Mouse (Mus musculus) limb, embryonic 11.5 days (tissue): ENCODE results near the gene Gm15517. TPM values are rescaled to one million over a fixed set of nuclear protein-coding genes. Genes with fewer than 3 reads are reported as not detected.

Source experiments
- ATAC-seq: fragments of 200-750 bp; cut with Nextera tagmentation; 2 replicates; pipeline ENCODE4 v1.8.0; 2017; ENCODE audit warnings: low read depth; ENCODE audit not compliant: insufficient number of reproducible peaks, low FRiP score, low TSS enrichment
- DNase-seq: peaks from one replicate; pipeline ENCODE4 v3.0.0-alpha.2; 2015; ENCODE audit warnings: low spot score
- H3K27ac ChIP-seq: fragments of 300-500 bp; sonication (generic); replicated peaks from 2 replicates; pipeline ENCODE4 v1.5.1; 2014; ENCODE audit warnings: low read depth, mild to moderate bottlenecking, low read length
- H3K27me3 ChIP-seq: fragments of 300-500 bp; sonication (generic); 2 replicates; pipeline ENCODE4 v1.6.1; 2014; ENCODE audit warnings: mild to moderate bottlenecking, low read length, mixed read lengths; ENCODE audit not compliant: control insufficient read depth, insufficient read depth
- H3K36me3 ChIP-seq: fragments of 300-500 bp; sonication (generic); 2 replicates; pipeline ENCODE4 v1.6.1; 2014; ENCODE audit warnings: mild to moderate bottlenecking, low read length, moderate library complexity, mixed read lengths; ENCODE audit not compliant: control insufficient read depth, insufficient read depth
- H3K4me1 ChIP-seq: fragments of 300-500 bp; sonication (generic); 2 replicates; pipeline ENCODE4 v1.6.1; 2014; ENCODE audit warnings: low read length, mixed read lengths; ENCODE audit not compliant: control insufficient read depth, insufficient read depth
- H3K4me2 ChIP-seq: fragments of 300-500 bp; sonication (generic); 2 replicates; pipeline ENCODE4 v1.6.1; 2014; ENCODE audit warnings: low read depth, mild to moderate bottlenecking, moderate library complexity; ENCODE audit not compliant: severe bottlenecking
- H3K4me3 ChIP-seq: fragments of 300-500 bp; sonication (generic); 2 replicates; pipeline ENCODE4 v1.5.1; 2014; ENCODE audit warnings: low read depth, low read length
- H3K9ac ChIP-seq: fragments of 300-500 bp; sonication (generic); 2 replicates; pipeline ENCODE4 v1.6.1; 2014; ENCODE audit warnings: mild to moderate bottlenecking, low read length
- H3K9me3 ChIP-seq: fragments of 300-500 bp; sonication (generic); 2 replicates; pipeline ENCODE4 v1.6.1; 2016; ENCODE audit warnings: low read length; ENCODE audit not compliant: control insufficient read depth
- WGBS: fragments of 180-500 bp; shearing (Covaris S2); extraction: QIAGEN DNeasy Blood & Tissue Kit; methylation state at CpG from one replicate; pipeline ENCODE4 v1.1.7; 2014; 5-methylcytosine and 5-hydroxymethylcytosine counted together
- polyA plus RNA-seq: library from polyadenylated mRNA; unstranded; fragments of >200 nt; fragmentation: Nextera tagmentation; extraction: Ambion mirVana; gene quantifications from 2 replicates; pipeline ENCODE4 v1.2.1, GENCODE M21; 2014

Gene Gm15517
- polyA plus RNA-seq, 1 experiment from 2014 or later = not detected

DNA sequence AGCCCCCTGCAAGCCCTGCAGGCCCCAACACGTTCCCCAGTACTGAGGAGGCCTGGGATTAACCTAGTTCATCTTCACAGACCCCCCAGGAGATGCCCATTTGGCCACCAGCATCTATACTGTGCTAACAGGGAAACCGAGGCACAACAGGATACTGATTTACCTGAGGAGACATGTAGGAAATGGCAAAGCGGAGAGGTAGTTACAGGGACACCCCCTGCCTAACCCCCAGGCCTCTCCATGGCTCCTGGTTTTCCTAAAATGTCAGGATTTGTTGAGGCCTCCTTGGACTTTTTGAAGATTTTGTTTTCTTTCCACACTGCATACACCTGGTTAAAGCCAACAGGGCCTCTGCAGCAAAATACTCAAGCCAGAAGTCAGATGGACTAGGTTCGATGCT lies 4.0 kb upstream of the Gm15517 start, which contains the start of gene Acp4:
Acp4 (minus strand) TSS at position 101 of the 400 bp plus-strand sequence.
- Histone ChIP-seq H3K36me3 (peaks cover 4% of the 10 kb centered on the region), H3K9ac (no peak within 1 kb of the TSS), H3K4me2 (no peak within 1 kb of the TSS), H3K27me3 (no peaks in the 10 kb centered on the region), H3K4me1 (no peaks in the 10 kb centered on the region), H3K27ac (no peak within 1 kb of the TSS), H3K9me3 (no peaks in the 10 kb centered on the region), H3K4me3 (no peak within 1 kb of the TSS)
- no peak for ATAC-seq
- DNase-seq = no peak
- 71% methylated on average over 4 of the region's 4 CpGs for WGBS

GRCm38 (mm10) chr7:44260410-44260809 lies 837 bp upstream of the Gm15517 start:
- no peak overlapping the region for H3K4me2 ChIP-seq
- ATAC-seq (no peak), DNase-seq (no peak)
- H3K4me3 ChIP-seq = no peak overlapping the region
- H3K4me1 ChIP-seq = peaks cover 4% of the 10 kb centered on the region; the same call in 1 of the 2 replicates
- H3K36me3 ChIP-seq = no peaks in the 10 kb centered on the region
- H3K9ac ChIP-seq = no peak overlapping the region
- no peak overlapping the region for H3K27ac ChIP-seq
- 71% methylated on average over 6 of the region's 6 CpGs for WGBS
- H3K9me3 ChIP-seq = no peaks in the 10 kb centered on the region; the same call in 1 of the 2 replicates
- peaks cover 9% of the 10 kb centered on the region for H3K27me3 ChIP-seq

DNA sequence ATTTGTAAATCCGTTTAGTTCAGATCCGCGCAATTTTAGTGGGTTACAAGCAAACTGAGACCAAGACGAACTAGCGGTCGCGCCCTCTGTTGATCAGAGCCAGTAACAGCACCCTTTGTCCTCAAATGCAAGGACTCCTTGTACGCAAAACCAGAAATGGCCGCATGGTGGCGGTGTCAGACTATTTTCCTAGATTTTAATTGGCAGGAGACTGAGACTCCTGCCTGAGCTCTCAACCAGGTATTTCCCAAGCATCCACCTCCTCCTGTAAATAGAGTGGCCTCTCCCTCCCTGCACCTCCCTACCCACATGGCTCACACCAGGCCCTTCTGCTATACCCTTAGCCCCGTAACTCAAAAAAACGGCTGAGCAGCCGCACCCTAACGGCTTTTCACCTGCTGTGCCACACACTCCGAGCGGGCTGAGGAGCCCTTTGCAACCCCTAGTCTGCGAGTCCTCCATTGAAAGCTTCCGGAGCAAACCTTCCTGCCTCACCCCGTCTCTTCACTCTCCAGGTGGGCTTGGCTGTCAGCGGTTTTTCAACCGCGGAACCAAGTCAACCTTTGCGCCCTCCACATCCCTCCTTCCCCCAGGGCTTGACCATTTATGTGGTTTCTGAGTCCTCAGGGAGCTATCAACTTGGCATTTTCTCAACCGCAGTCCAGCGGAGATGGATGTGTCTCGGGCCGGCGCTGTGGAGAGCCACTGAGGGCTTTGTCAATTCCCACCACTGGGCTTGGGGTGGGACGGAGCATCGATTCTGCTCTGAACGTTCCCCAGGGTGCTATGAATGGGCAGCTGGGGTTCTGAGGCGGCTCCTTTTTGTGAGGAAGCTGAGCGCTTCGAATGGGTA lies 1.8 kb downstream of the Gm15517 start:
- H3K9ac ChIP-seq = no peak overlapping the region
- WGBS = 3% methylated on average over 34 of the region's 34 CpGs
- peak overlapping the region; percentile 31 for H3K4me2 ChIP-seq
- no peak overlapping the region for H3K4me3 ChIP-seq
- peaks cover 4% of the 10 kb centered on the region; the same call in 1 of the 2 replicates for H3K4me1 ChIP-seq
- H3K27ac ChIP-seq = no peak overlapping the region
- no peaks in the 10 kb centered on the region for H3K36me3 ChIP-seq
- H3K9me3 ChIP-seq = no peaks in the 10 kb centered on the region; the same call in 1 of the 2 replicates
- peaks cover 9% of the 10 kb centered on the region for H3K27me3 ChIP-seq
- DNase-seq (peak; percentile 99), ATAC-seq (peak; percentile 41)

- Histone ChIP-seq H3K27me3 (peaks cover 7% of the 10 kb centered on the region), H3K36me3 (no peaks in the 10 kb centered on the region), H3K4me3 (no peak overlapping the region), H3K9ac (no peak overlapping the region), H3K4me1 (peaks cover 1% of the 10 kb centered on the region; the same call in 1 of the 2 replicates), H3K9me3 (no peaks in the 10 kb centered on the region; the same call in 1 of the 2 replicates), H3K4me2 (no peak overlapping the region), H3K27ac (no peak overlapping the region)
- DNase-seq = no peak
- WGBS = 81% methylated on average over 11 of the region's 11 CpGs
- no peak for ATAC-seq
Measured at GRCm38 (mm10) chr7:44268117-44268516, 6.9 kb downstream of the Gm15517 start.

DNA sequence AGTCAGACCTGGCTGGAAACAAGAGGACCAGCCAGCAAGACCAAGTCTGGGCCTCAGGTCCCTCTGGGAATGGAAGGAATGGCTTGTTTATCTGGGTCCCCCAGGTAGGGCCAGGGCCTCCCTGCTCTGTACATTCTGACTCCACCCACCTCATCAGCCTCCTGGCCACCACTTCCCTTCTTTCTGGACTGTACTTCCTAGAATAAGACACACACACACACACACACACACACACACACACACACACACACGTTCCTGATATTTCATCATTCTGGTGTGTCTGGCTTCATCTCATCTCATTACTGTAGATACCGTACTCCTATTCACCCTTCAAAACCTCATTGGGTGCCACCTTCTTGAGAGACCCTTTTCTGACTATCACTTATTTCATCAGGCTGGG lies 8.2 kb downstream of the Gm15517 start:
- DNase-seq = no peak
- Histone ChIP-seq H3K36me3 (no peaks in the 10 kb centered on the region), H3K27ac (no peak overlapping the region), H3K4me2 (no peak overlapping the region), H3K9ac (no peak overlapping the region), H3K9me3 (no peaks in the 10 kb centered on the region), H3K27me3 (peaks cover 5% of the 10 kb centered on the region; the same call in 1 of the 2 replicates), H3K4me1 (no peaks in the 10 kb centered on the region), H3K4me3 (no peak overlapping the region)
- ATAC-seq = no peak
- WGBS = 85% methylated on average over 2 of the region's 2 CpGs

DNA sequence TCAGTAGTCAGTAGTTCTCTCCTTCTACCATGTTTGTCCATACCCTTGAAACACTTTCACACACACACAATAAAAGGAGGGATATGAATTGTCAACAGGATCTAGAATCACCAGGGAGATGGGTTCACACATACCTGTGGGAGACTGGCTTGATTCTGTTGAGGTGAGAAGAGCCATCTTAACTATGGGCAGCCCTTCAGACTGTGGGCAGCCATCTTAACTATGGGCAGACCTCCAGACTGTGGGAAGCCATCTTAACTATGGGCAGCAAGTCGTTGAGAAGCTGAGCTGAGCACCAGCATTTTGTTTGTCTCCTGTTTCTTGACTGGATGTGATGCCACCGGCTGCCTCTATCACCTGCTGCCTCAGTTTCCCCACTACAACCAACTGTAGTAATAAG lies 10.1 kb downstream of the Gm15517 start:
- Histone ChIP-seq H3K27ac (no peak overlapping the region), H3K9ac (no peak overlapping the region), H3K27me3 (peaks cover 3% of the 10 kb centered on the region; the same call in 1 of the 2 replicates), H3K4me1 (no peaks in the 10 kb centered on the region), H3K9me3 (no peaks in the 10 kb centered on the region), H3K4me3 (no peak overlapping the region), H3K36me3 (no peaks in the 10 kb centered on the region), H3K4me2 (no peak overlapping the region)
- DNase-seq = no peak
- WGBS = 79% methylated on average over 2 of the region's 2 CpGs
- ATAC-seq = no peak

- Histone ChIP-seq H3K9me3 (no peaks in the 10 kb centered on the region), H3K4me2 (no peak overlapping the region), H3K9ac (no peak overlapping the region), H3K36me3 (no peaks in the 10 kb centered on the region), H3K4me1 (no peaks in the 10 kb centered on the region), H3K27me3 (peaks cover 3% of the 10 kb centered on the region; the same call in 1 of the 2 replicates), H3K27ac (no peak overlapping the region), H3K4me3 (no peak overlapping the region)
- ATAC-seq = no peak
- 87% methylated on average over 7 of the region's 7 CpGs for WGBS
- no peak for DNase-seq
Measured at GRCm38 (mm10) chr7:44272546-44272945, 11.3 kb downstream of the Gm15517 start.

GRCm38 (mm10) chr7:44273446-44273845 lies 12.2 kb downstream of the Gm15517 start:
- H3K4me2 ChIP-seq = no peak overlapping the region
- WGBS = 71% methylated on average over 7 of the region's 7 CpGs
- DNase-seq = no peak
- no peak overlapping the region for H3K4me3 ChIP-seq
- no peak overlapping the region for H3K27ac ChIP-seq
- peaks cover 3% of the 10 kb centered on the region; the same call in 1 of the 2 replicates for H3K27me3 ChIP-seq
- no peak overlapping the region for H3K9ac ChIP-seq
- no peaks in the 10 kb centered on the region for H3K36me3 ChIP-seq
- no peak for ATAC-seq
- no peaks in the 10 kb centered on the region for H3K4me1 ChIP-seq
- H3K9me3 ChIP-seq = no peaks in the 10 kb centered on the region
